In the genomic region with DNA sequence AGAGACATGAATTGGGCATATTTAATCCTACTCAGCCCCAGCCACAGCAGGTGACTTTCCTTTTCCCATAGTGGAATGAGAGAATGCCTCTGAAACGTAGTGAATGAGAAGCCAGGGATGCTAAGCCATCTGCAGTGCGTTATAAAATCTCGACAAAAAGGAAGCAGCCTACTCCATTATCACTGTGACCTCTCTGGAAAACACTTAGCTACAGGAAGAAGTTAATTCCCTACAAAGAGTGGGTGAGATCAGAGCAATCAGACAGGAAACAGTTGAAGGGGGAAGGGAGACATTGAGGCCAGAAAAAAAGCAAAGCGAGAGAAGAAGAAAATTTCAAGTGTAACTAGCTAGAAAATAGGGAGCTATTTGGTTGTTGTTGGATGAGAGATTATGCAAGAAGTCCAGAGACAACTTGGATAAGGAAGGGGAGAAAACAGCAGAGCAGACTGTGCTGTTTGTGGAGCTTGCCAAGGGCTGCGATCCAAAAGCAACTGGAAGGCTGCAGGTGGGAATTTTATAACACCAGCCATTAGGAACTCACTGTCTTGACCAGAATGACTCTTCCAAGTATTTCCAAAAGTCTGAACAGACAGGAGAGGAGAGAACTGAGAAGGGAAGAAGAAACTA, we compare ENCODE assay signal across 12 mouse cellular contexts.
DNase-seq lines count a peak whose midpoint lies in the region; ATAC-seq and TF ChIP-seq lines count a peak whose summit lies in the region.
"Had no signal": no experiment of that assay in that cellular context is flagged by ENCODE, and none has a peak within 500 bp of the region (broad histone marks: within the 10 kb centered on the region; RNA-seq: fewer than 3 reads in every experiment).

No protein-coding gene starts in this region.

- intact Hi-C loops in heart, postnatal 10 days (cut with DNase I), result no loop called here

- H3K4me2 ChIP-seq in limb, embryonic 14.5 days (replicated peaks; ENCODE audit: low read depth, low read length, severe bottlenecking), result no peak overlapping the region
- no peak overlapping the region for H3K4me2 ChIP-seq in intestine, embryonic 16.5 days (ENCODE audit: low read depth, low read length)
- H3K4me2 ChIP-seq: forebrain, embryonic 15.5 days; hindbrain, embryonic 13.5 days had no signal

- H3K4me1 ChIP-seq in limb, embryonic 14.5 days (ENCODE audit: control insufficient read depth, insufficient read depth, low read length), result peaks cover 4% of the 10 kb centered on the region; the same call in 1 of the 2 replicates
- peaks cover 7% of the 10 kb centered on the region for H3K4me1 ChIP-seq in limb, embryonic 10.5 days
- H3K4me1 ChIP-seq in intestine, embryonic 16.5 days (ENCODE audit: control insufficient read depth, insufficient read depth, low read length), result no peaks in the 10 kb centered on the region
- H3K4me1 ChIP-seq: hindbrain, embryonic 13.5 days had no signal

- WGBS in limb, embryonic 14.5 days, result 20% methylated on average over 5 of the region's 5 CpGs
- WGBS in limb, embryonic 10.5 days, result 21% methylated on average over 5 of the region's 5 CpGs
- 42% methylated on average over 5 of the region's 5 CpGs for WGBS in intestine, embryonic 16.5 days

- no peaks in the 10 kb centered on the region for H3K27me3 ChIP-seq in limb, embryonic 14.5 days (ENCODE audit: control insufficient read depth, insufficient read depth, low read length)
- no peaks in the 10 kb centered on the region for H3K27me3 ChIP-seq in limb, embryonic 10.5 days (ENCODE audit: low read depth, poor library complexity, severe bottlenecking)
- no peaks in the 10 kb centered on the region for H3K27me3 ChIP-seq in intestine, embryonic 16.5 days (replicated peaks; ENCODE audit: control insufficient read depth, insufficient read depth, low read length)
- H3K27me3 ChIP-seq: forebrain, embryonic 15.5 days; hindbrain, embryonic 13.5 days had no signal

- no peak; the same call in 1 of the 2 replicates for ATAC-seq in limb, embryonic 14.5 days (ENCODE audit: low FRiP score, low read depth)
- ATAC-seq in intestine, embryonic 16.5 days, result no peak
- ATAC-seq: activated CD4-positive, CD25-positive, alpha-beta regulatory T cell, adult 4 months; forebrain, embryonic 15.5 days had no signal

- peak; percentile 18 for DNase-seq in limb, embryonic 14.5 days (ENCODE audit: low spot score)
- DNase-seq in limb, embryonic 10.5 days (ENCODE audit: low spot score), result no peak
- DNase-seq in ZHBTc4 (ENCODE audit: low read depth, low spot score), result peak; percentile 10
- DNase-seq in gastrocnemius, postnatal 10 days, result peak; percentile 31
- peak; percentile 36 to 47 for DNase-seq in heart, postnatal 10 days
- no peak for DNase-seq in thymus, postnatal 25 days
- DNase-seq: kidney, postnatal 14 days had no signal

- H3K9ac ChIP-seq in limb, embryonic 14.5 days (ENCODE audit: low read depth, low read length, severe bottlenecking), result no peak overlapping the region
- no peak overlapping the region for H3K9ac ChIP-seq in intestine, embryonic 16.5 days (ENCODE audit: low read depth, low read length)
- H3K9ac ChIP-seq: forebrain, embryonic 15.5 days; hindbrain, embryonic 13.5 days had no signal

- H3K4me3 ChIP-seq in limb, embryonic 14.5 days (replicated peaks; ENCODE audit: low read length), result no peak overlapping the region
- no peak overlapping the region for H3K4me3 ChIP-seq in limb, embryonic 10.5 days
- no peak overlapping the region for H3K4me3 ChIP-seq in intestine, embryonic 16.5 days (ENCODE audit: low read length)
- H3K4me3 ChIP-seq: forebrain, embryonic 15.5 days; hindbrain, embryonic 13.5 days; myocyte had no signal

- no peaks in the 10 kb centered on the region for H3K36me3 ChIP-seq in limb, embryonic 14.5 days (ENCODE audit: control insufficient read depth, insufficient read depth, low read length)
- H3K36me3 ChIP-seq in limb, embryonic 10.5 days, result no peaks in the 10 kb centered on the region
- no peaks in the 10 kb centered on the region for H3K36me3 ChIP-seq in intestine, embryonic 16.5 days (ENCODE audit: control insufficient read depth, insufficient read depth, low read length)
- H3K36me3 ChIP-seq: forebrain, embryonic 15.5 days; hindbrain, embryonic 13.5 days had no signal

- H3K9me3 ChIP-seq in limb, embryonic 14.5 days (ENCODE audit: control insufficient read depth, low read length), result no peaks in the 10 kb centered on the region
- H3K9me3 ChIP-seq in limb, embryonic 10.5 days (replicated peaks), result no peaks in the 10 kb centered on the region
- no peaks in the 10 kb centered on the region for H3K9me3 ChIP-seq in intestine, embryonic 16.5 days (ENCODE audit: control insufficient read depth, low read length)
- H3K9me3 ChIP-seq: forebrain, embryonic 15.5 days; hindbrain, embryonic 13.5 days had no signal

- TF ChIP-seq POLR2A in limb, embryonic 14.5 days (IDR thresholded peaks at IDR 0.05; ENCODE audit: borderline replicate concordance, extremely low read depth, insufficient read depth, insufficient read length), result no peak

- H3K27ac ChIP-seq in limb, embryonic 14.5 days (replicated peaks; ENCODE audit: low read depth, low read length), result no peak overlapping the region
- H3K27ac ChIP-seq in limb, embryonic 10.5 days, result no peak overlapping the region
- H3K27ac ChIP-seq in intestine, embryonic 16.5 days (ENCODE audit: low read length), result no peak overlapping the region
- H3K27ac ChIP-seq: forebrain, embryonic 15.5 days; hindbrain, embryonic 13.5 days had no signal

Comparison
In these comparisons a context has a peak if more than half of its experiments do, and no peak if none do; other contexts are left out.
1. DNase-seq: peak in limb, embryonic 14.5 days (single experiment), ZHBTc4 (single experiment), gastrocnemius, postnatal 10 days (single experiment) and heart, postnatal 10 days (2 of 2); none in limb, embryonic 10.5 days (single experiment) and thymus, postnatal 25 days (single experiment).